Mouse (Mus musculus): ENCODE measurements around the gene Rbfox1. TPM values are rescaled to one million over a fixed set of nuclear protein-coding genes. Genes with fewer than 3 reads are reported as not detected.
A peak's percentile ranks its signal among the peaks of the same experiment; 100 is the strongest.

Gene Rbfox1
- total RNA-seq, 2 experiments from 2014 or later = 413 to 426 TPM

DNA sequence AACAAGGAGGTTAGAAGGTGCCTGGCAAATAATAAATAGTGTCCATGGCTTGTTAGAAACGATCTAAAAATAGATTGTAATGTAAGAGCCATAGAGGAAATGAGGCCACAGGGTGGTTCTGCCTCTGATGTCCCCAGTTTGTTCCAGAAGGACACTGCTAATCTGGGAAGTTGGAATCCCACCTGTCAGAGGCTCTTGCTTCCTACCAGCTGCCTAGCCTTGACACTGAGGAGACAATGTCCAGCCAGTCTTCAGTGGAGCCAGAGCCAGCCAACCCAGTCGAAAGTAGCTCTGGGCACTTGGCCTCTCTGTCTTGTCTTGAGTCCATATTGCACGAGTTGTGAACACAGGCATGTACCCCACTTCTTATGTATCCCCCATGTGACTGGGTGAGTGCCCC lies 1172.6 kb downstream of the Rbfox1 start:
- DNase-seq (ENCODE audit: low spot score in 2 of 2) = no peak
- TF ChIP-seq CTCF (conservative IDR thresholded peaks at IDR 0.05) = no peak
- Histone ChIP-seq H3K4me3 (no peak overlapping the region), H3K27ac (peak overlapping the region; percentile 75)

DNA sequence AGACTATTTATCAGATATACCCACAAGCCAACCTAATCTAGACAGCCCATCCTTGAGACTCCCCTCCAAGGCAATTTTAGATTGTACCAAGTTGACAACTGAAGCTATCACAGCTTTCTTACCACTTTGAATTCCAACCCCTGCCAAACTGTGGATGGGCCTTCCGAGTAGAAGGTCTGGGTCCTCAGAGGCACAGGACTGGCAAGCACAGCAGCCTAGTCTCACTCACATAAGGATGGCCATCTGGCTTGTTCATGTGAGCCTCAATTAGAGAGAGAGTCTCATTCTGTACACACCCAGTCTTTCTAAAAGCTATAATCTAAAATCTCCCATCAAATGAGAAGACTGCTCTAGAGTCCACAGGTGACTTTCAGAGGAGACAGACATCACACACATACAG lies 1173.4 kb downstream of the Rbfox1 start:
- TF ChIP-seq CTCF (conservative IDR thresholded peaks at IDR 0.05) = no peak
- Histone ChIP-seq H3K4me3 (no peak overlapping the region), H3K27ac (peak overlapping the region; percentile 75)
- peak in 1 of 2 experiments; percentile 53 for DNase-seq (ENCODE audit: low spot score in 2 of 2)

DNA sequence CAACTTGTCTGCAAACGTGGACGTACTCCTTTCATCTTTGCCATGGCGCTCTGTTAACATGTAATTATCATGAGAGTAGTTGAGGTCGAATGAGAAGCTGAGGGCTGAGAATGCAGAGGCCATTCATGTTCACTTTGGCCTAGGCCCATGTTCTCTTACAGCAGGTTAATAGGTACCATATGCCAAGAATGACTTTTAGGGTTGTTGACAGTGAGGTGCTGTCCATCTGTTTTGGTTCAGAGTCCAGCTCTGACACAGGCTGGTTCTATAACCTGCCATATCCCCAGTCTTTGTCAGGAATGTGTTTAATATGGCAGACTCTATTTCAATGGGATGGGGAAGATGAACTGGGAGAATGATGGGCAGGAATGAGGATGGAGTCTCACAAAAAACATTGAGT lies 1174.4 kb downstream of the Rbfox1 start:
- no peak for TF ChIP-seq CTCF (conservative IDR thresholded peaks at IDR 0.05)
- no peak overlapping the region for H3K4me3 ChIP-seq
- peak overlapping the region; percentile 75; the same call in 1 of the 2 replicates for H3K27ac ChIP-seq
- DNase-seq (ENCODE audit: low spot score in 2 of 2) = no peak

DNA sequence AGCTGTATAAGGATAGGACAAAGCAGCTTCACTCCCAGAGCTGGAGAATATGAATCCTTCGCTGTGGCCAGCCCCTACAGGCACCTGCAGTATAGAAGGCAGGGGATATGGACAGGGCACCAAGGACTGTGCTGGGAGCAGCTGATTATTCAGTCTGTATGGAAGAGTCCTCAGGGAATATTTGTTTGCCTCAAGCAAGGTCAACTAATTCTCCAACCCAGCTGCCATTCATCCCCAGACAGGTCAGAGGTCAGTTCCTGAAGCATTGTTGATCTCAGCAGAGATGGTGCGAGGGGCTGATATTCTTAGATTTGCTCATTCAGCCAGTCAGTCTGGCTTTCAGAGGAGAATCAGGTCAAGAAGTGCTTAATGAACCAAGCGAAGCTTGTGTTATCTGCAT lies 1175.7 kb downstream of the Rbfox1 start:
- no peak for TF ChIP-seq CTCF (conservative IDR thresholded peaks at IDR 0.05)
- DNase-seq (ENCODE audit: low spot score in 2 of 2) = no peak
- Histone ChIP-seq H3K4me3 (no peak overlapping the region), H3K27ac (no peak overlapping the region)

DNA sequence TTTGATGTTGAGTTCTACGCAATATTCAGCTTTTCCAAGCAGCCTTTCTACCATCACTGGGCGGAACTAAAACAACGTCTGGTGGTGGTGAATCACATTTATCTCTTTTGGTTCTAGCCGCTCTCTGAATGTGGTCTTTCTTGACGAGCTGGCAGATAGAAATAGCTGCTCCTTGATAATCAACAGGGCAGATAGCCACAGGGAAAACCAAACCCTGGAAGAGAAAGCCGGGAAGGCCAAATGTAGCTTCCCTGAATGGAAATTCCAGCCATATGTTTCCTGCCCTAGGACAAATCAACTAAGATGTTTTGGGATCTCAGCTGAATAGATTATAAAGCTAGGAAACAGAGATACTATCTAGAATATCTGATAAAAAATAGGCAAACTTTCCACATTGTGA lies 1177.4 kb downstream of the Rbfox1 start:
- TF ChIP-seq CTCF (conservative IDR thresholded peaks at IDR 0.05) = no peak
- Histone ChIP-seq H3K27ac (peak overlapping the region; percentile 46; the same call in 1 of the 2 replicates), H3K4me3 (no peak overlapping the region)
- DNase-seq (ENCODE audit: low spot score in 2 of 2) = no peak

DNA sequence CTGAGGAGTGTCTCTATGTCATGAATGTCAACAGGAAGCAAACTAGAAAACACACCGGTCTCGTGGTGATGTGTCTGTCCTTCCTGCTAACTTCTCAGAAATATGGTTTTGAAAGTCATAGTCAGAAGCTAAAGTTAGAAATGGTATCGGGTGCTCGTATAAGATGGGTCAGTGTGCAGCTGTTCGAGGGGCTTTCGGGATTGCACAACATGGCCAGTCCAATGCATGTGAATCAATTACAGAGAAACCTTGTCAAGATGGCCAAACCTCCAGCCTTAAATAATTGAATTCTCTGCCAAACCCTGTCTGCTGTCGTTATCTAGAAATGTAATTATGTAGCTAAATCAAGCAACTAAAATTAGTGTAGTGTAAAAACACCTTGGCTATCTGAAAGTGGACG lies 1182.0 kb downstream of the Rbfox1 start:
- no peak for TF ChIP-seq CTCF (conservative IDR thresholded peaks at IDR 0.05)
- H3K27ac ChIP-seq = no peak overlapping the region
- no peak for DNase-seq (ENCODE audit: low spot score in 2 of 2)
- H3K4me3 ChIP-seq = no peak overlapping the region

DNA sequence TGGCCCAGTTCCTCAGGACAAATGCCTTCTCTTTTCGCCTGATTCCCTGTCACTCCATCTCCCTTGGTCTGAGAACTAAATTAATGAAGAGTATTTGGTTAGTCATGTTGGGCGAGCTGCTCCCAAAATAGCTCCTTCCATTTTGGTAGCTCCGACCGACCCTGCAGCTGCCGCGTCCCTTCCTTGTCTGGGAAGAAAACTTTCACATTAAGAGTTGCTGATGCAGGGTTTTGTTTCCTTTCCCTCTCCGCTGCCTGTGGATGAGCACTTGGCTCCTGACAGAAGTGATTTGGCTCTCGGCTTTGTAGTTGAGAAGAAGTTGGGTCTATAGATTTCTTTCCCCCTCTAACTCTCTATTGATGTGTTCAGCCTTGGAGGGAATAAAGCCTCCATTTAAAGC lies 1184.4 kb downstream of the Rbfox1 start:
- Histone ChIP-seq H3K27ac (peak overlapping the region; percentile 58), H3K4me3 (peak overlapping the region; percentile 8; the same call in 1 of the 2 replicates)
- TF ChIP-seq CTCF (conservative IDR thresholded peaks at IDR 0.05) = no peak
- no peak for DNase-seq (ENCODE audit: low spot score in 2 of 2)

DNA sequence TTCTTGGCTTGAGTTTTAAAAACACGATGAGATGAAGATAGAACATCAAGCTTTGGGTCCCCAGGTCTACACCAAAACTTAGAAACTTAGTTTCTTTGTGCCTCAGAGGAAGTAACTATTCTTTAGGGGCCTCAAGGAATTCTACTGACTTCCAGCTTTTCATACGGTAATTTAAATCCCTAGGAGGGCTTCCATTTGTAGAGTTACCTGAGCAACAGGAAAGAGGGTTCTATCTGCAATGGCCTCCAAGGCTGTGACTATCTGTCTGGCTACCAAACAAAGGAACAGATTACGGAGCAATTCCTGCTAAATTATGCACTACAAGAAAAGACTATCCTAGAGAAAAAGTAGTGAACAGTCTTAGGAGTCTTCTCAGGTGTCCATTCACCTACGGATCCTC lies 1189.6 kb downstream of the Rbfox1 start:
- DNase-seq (ENCODE audit: low spot score in 2 of 2) = no peak
- H3K4me3 ChIP-seq = no peak overlapping the region
- TF ChIP-seq CTCF (conservative IDR thresholded peaks at IDR 0.05) = no peak
- no peak overlapping the region for H3K27ac ChIP-seq

DNA sequence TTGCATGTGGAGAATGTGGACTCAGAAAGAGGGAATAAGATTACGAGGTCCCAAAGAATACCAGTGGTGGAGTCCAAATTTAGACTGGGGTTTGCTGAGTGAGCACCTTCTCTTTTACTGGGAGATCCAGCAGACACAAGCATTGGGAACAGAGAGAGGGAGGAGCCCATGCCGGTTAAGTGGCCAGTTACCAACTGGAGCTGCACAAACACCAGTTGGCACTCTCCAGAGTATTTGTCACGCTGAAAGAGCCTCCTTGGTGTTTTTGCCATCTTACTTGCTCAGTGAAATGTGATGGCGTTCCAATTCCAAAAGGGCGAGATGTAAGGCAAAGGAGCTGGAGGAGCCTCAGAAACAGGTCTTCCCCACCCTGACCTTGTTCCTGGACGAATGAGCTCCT lies 1190.6 kb downstream of the Rbfox1 start:
- no peak overlapping the region for H3K4me3 ChIP-seq
- H3K27ac ChIP-seq = peak overlapping the region; percentile 61
- no peak for TF ChIP-seq CTCF (conservative IDR thresholded peaks at IDR 0.05)
- no peak for DNase-seq (ENCODE audit: low spot score in 2 of 2)

DNA sequence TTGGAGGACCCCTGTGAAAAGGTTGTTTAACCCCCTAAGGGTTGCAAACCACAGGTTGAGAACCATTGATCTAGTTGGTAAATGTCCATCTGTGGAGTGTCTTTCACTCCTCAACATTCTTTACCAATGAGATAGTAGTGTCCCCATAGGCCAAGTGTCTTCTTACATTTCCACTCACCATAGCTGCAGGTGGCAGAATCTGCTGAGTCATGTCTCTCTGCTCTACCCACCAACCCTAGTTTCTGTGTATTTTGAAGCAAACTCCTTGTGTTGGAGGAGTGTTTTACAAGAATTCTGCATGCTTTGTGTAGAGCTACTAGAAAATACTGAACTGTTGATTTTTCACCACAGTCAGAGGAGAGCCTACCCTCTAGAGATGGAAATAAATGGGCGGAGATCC lies 1191.2 kb downstream of the Rbfox1 start:
- DNase-seq (ENCODE audit: low spot score in 2 of 2) = no peak
- peak overlapping the region; percentile 61 for H3K27ac ChIP-seq
- H3K4me3 ChIP-seq = no peak overlapping the region
- TF ChIP-seq CTCF (conservative IDR thresholded peaks at IDR 0.05) = no peak

DNA sequence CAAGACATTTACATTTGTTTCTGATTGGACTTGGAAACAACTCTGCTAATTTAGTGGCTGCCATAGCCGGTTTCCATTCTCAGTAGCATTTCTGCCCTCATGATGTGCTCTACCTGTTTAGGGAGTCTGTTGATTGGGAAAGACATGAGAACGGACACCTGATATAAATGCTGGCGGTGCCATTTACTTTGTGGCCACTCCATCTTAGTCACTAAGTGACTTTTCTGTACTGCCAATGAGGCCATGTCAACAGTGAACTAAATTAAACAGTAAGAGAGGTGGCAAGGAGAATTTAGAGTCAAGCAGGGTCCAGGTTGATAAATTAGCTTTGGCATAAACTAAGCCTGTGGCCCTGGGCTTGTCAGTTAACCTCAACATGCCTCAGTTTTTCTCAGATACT lies 1191.6 kb downstream of the Rbfox1 start:
- H3K4me3 ChIP-seq = no peak overlapping the region
- no peak overlapping the region for H3K27ac ChIP-seq
- DNase-seq (ENCODE audit: low spot score in 2 of 2) = no peak
- no peak for TF ChIP-seq CTCF (conservative IDR thresholded peaks at IDR 0.05)

DNA sequence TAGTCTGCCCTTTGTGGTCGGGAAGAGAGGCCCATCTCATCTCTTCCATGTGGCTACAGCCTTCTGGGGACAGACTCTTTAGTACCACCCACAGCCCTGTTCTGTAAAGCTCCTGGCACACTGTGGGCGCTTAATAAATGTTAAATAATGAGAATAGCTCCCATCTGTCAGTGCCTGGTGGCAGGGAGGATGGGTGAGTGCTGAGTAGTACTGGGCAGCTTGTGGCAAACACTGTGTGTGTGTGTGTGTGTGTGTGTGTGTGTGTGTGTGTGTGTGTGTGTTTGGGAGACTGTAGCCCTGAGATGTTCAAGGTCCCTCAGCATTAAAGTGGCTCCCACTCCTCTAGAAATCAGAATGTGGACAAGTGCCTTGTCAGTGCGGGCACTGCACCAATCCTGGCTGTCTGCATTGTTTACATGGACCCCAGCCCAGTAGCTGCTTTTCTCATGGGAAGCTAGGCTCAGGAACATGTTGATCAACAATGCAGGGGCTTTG lies 1196.0 kb downstream of the Rbfox1 start:
- H3K27ac ChIP-seq = peak overlapping the region; percentile 96
- TF ChIP-seq CTCF (conservative IDR thresholded peaks at IDR 0.05) = no peak
- peak; percentile 73 to 81 for DNase-seq (ENCODE audit: low spot score in 2 of 2)
- H3K4me3 ChIP-seq = no peak overlapping the region

DNA sequence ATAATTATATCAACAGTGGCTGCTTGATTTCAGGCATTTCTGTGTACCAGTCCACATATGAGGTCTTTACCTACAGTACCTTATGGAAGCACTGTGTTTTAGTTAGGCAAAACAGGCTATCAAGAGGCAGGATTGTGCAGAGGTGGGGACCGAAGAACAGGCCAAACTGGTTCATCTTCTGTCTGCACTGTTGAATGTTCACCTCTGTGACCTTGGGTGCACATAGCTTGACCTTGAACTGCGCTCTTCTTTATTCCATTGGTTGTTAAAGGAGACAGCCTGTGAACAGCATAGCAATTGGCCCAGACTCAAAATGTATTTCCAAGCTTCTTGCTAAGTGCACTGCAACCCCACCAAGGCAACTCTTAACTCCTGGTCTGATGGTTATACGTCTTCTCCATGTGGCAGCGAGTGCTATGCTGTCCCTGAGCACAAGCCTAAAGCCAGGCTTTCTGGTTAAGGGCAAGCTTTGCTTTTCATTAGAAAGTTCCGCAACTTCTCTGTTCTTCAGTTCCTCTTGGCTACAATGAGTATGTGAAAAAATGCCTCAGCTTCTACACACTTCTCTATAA lies 1196.6 kb downstream of the Rbfox1 start:
- no peak for TF ChIP-seq CTCF (conservative IDR thresholded peaks at IDR 0.05)
- DNase-seq (ENCODE audit: low spot score in 2 of 2) = no peak
- H3K27ac ChIP-seq = peak overlapping the region; percentile 92
- H3K4me3 ChIP-seq = no peak overlapping the region

DNA sequence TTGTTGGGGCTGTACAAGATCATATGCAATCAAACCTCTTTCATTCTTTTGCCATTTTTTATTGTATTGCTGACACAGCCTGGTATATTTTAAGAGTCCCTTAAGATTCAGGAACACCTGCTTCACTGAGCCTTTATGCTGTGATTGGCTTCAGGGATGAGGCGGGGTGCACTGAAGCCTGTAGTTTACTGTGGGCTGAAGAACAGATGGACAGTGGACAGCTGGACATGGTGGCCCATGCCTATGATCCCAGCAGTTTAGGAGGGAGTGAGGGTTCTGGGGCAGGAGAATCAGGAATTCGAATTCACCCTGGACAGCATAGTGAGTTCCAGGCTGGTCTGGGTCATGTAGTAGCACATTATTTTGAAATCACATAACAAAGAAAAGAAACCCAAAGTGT lies 1198.8 kb downstream of the Rbfox1 start:
- H3K27ac ChIP-seq = peak overlapping the region; percentile 92
- DNase-seq (ENCODE audit: low spot score in 2 of 2) = no peak
- no peak for TF ChIP-seq CTCF (conservative IDR thresholded peaks at IDR 0.05)
- no peak overlapping the region for H3K4me3 ChIP-seq

Data from layer of hippocampus, adult 2 months (tissue).